Mouse (Mus musculus) gastrocnemius, adult 2 months (tissue): Measurements from ENCODE around the gene Cnot3. TPM values are rescaled to one million over a fixed set of nuclear protein-coding genes. Genes with fewer than 3 reads are reported as not detected.
A peak's percentile ranks its signal among the peaks of the same experiment; 100 is the strongest.
"Not testable (repeated sequence)": the region's sequence is repeated elsewhere in the genome, so short reads cannot be mapped to it uniquely, and the experiment has no call there.

ENCODE experiments used
- DNase-seq: peaks from one replicate; pipeline ENCODE4 v3.0.0; 2022
- H3K27ac ChIP-seq: fragments of 200-600 bp; 2 replicates; pipeline ENCODE4 v1.8.1; 2022; ENCODE audit warnings: mild to moderate bottlenecking
- H3K4me3 ChIP-seq: fragments of 200-600 bp; 2 replicates; pipeline ENCODE4 v1.8.1; 2022; ENCODE audit warnings: mild to moderate bottlenecking, moderate library complexity
- CTCF ChIP-seq: fragments of 200-600 bp; IDR thresholded peaks from 2 replicates; pipeline ENCODE4 v1.8.1; 2022; ENCODE audit warnings: antibody characterized with exemption, mild to moderate bottlenecking, moderate library complexity
- intact Hi-C: fragments of 180-260 bp; cut with DNase I; formaldehyde crosslinking; loops from one replicate; pipeline ENCODE4 v1.15.1; 2025
- total RNA-seq, 2 experiments: library from RNA; stranded (reverse); gene quantifications; 2 replicates each; pipeline ENCODE4 v1.2.3; 2021

Cnot3 gene
- total RNA-seq, 2 experiments from 2014 or later = 16.0 to 20.2 TPM

GRCm38 (mm10) chr7:3692382-3692986, 47.4 kb downstream of the Cnot3 start, which contains the start of gene Tsen34:
Gene Tsen34, plus strand, starts transcription at chr7:3692863.
- Histone ChIP-seq H3K4me3 (peak within 1 kb of the TSS; percentile 76), H3K27ac (peak within 1 kb of the TSS; percentile 98)
- no peak for DNase-seq
- no peak; the same call in 1 of the 2 replicates for TF ChIP-seq CTCF
- intact Hi-C loops = loop anchor here (2.0 to 5.0 kb wide), 3 partner anchors 28 to 65 kb away; partner anchors contain the start of genes Cnot3, Leng1, Prpf31 and Tfpt

- peak; percentile 96 for DNase-seq
- peak within 1 kb of the TSS; percentile 76 for H3K4me3 ChIP-seq
- TF ChIP-seq CTCF = no peak
- intact Hi-C loops = loop anchor here (2.0 to 5.0 kb wide), 3 partner anchors 28 to 66 kb away; partner anchors contain the start of genes Cnot3, Leng1, Prpf31 and Tfpt
- peak within 1 kb of the TSS; percentile 98 for H3K27ac ChIP-seq
These were observed 48.1 kb downstream of the Cnot3 start, which contains the start of gene Mboat7 for GRCm38 (mm10) chr7:3692987-3693808. Gene Mboat7, minus strand, starts transcription at chr7:3693523.

GRCm38 (mm10) chr7:3693809-3694075, 48.7 kb downstream of the Cnot3 start:
- intact Hi-C loops = loop anchor here (2.0 to 5.0 kb wide), 3 partner anchors 29 to 66 kb away; partner anchors contain the start of genes Cnot3, Leng1, Prpf31 and Tfpt

GRCm38 (mm10) chr7:3694076-3694948, 49.2 kb downstream of the Cnot3 start:
- peak overlapping the region; percentile 98 for H3K27ac ChIP-seq
- H3K4me3 ChIP-seq = peak overlapping the region; percentile 76
- no peak for TF ChIP-seq CTCF
- intact Hi-C loops = loop anchor here (5.0 kb wide), 2 partner anchors 47 to 67 kb away; partner anchors contain the start of genes Cnot3, Prpf31 and Tfpt
- peak; percentile 71 for DNase-seq

More at GRCm38 (mm10) chr7:3693809-3694075, 48.7 kb downstream of the Cnot3 start:
- TF ChIP-seq CTCF = no peak
- peak overlapping the region; percentile 76 for H3K4me3 ChIP-seq
- peak overlapping the region; percentile 98 for H3K27ac ChIP-seq
- no peak for DNase-seq

- Histone ChIP-seq H3K4me3 (peak overlapping the region; percentile 76), H3K27ac (peak overlapping the region; percentile 98)
- intact Hi-C loops = loop anchor here (5.0 kb wide), 2 partner anchors 48 to 68 kb away; partner anchors contain the start of genes Cnot3, Prpf31 and Tfpt
- peak; percentile 43 for DNase-seq
These were observed 49.9 kb downstream of the Cnot3 start for GRCm38 (mm10) chr7:3694949-3695305.

GRCm38 (mm10) chr7:3698471-3698870, 53.4 kb downstream of the Cnot3 start:
- no peak for TF ChIP-seq CTCF
- H3K27ac ChIP-seq = no peak overlapping the region
- intact Hi-C loops = no loop called here
- DNase-seq = no peak
- no peak overlapping the region for H3K4me3 ChIP-seq

GRCm38 (mm10) chr7:3703148-3703878, 58.2 kb downstream of the Cnot3 start:
- DNase-seq = no peak
- no peak for TF ChIP-seq CTCF
- H3K27ac ChIP-seq = peak overlapping the region; percentile 95
- peak overlapping the region; percentile 83 for H3K4me3 ChIP-seq
- intact Hi-C loops = loop anchor here (10.0 kb wide), 1 partner anchor 731 kb away; no protein-coding TSS in a partner anchor

GRCm38 (mm10) chr7:3703879-3704441, 58.9 kb downstream of the Cnot3 start, which contains the start of gene Rps9:
Gene Rps9, plus strand, starts transcription at chr7:3703993.
- intact Hi-C loops = loop anchor here (10.0 kb wide), 1 partner anchor 731 kb away; no protein-coding TSS in a partner anchor
- Histone ChIP-seq H3K27ac (peak within 1 kb of the TSS; percentile 95), H3K4me3 (peak within 1 kb of the TSS; percentile 83)
- DNase-seq = peak; percentile 97
- peak; percentile 35 for TF ChIP-seq CTCF

- Histone ChIP-seq H3K4me3 (peak overlapping the region; percentile 83), H3K27ac (peak overlapping the region; percentile 95)
- intact Hi-C loops = loop anchor here (10.0 kb wide), 1 partner anchor 730 kb away; no protein-coding TSS in a partner anchor
- DNase-seq = no peak
- no peak for TF ChIP-seq CTCF
These were observed 59.4 kb downstream of the Cnot3 start for GRCm38 (mm10) chr7:3704475-3704874.

- intact Hi-C loops = loop anchor here (10.0 kb wide), 1 partner anchor 729 kb away; no protein-coding TSS in a partner anchor
- Histone ChIP-seq H3K4me3 (peak overlapping the region; percentile 83), H3K27ac (peak overlapping the region; percentile 40; the same call in 1 of the 2 replicates)
- not testable (repeated sequence) for DNase-seq
These were observed 60.4 kb downstream of the Cnot3 start for GRCm38 (mm10) chr7:3705461-3705860.

GRCm38 (mm10) chr7:3705911-3706310, 60.8 kb downstream of the Cnot3 start:
- TF ChIP-seq CTCF = no peak
- peak overlapping the region; percentile 83 for H3K4me3 ChIP-seq
- intact Hi-C loops = loop anchor here (10.0 kb wide), 1 partner anchor 729 kb away; no protein-coding TSS in a partner anchor
- H3K27ac ChIP-seq = no peak overlapping the region; the same call in 1 of the 2 replicates
- no peak for DNase-seq
